Mouse (Mus musculus) hindbrain, embryonic 15.5 days (tissue): ENCODE data around the gene Prss41. TPM values are rescaled to one million over a fixed set of nuclear protein-coding genes. Genes with fewer than 3 reads are reported as not detected.
"Not testable (repeated sequence)": the region's sequence is repeated elsewhere in the genome, so short reads cannot be mapped to it uniquely, and the experiment has no call there.

Source experiments
- ATAC-seq: fragments of 200-750 bp; cut with Nextera tagmentation; 2 replicates; pipeline ENCODE4 v1.8.0; 2017; ENCODE audit warnings: low read depth, moderate number of reproducible peaks, moderate TSS enrichment; ENCODE audit not compliant: low FRiP score
- H3K27ac ChIP-seq: fragments of 300-500 bp; sonication (generic); replicated peaks from 2 replicates; pipeline ENCODE4 v1.5.1; 2015; ENCODE audit warnings: mild to moderate bottlenecking, inconsistent platforms
- H3K27me3 ChIP-seq: fragments of 300-500 bp; sonication (generic); 2 replicates; pipeline ENCODE4 v1.6.1; 2015; ENCODE audit warnings: control low read depth, inconsistent platforms
- H3K36me3 ChIP-seq: fragments of 300-500 bp; sonication (generic); 2 replicates; pipeline ENCODE4 v1.6.1; 2015; ENCODE audit warnings: control low read depth, inconsistent platforms
- H3K4me1 ChIP-seq: fragments of 300-500 bp; sonication (generic); replicated peaks from 2 replicates; pipeline ENCODE4 v1.6.1; 2015; ENCODE audit warnings: control low read depth, inconsistent platforms
- H3K4me2 ChIP-seq: fragments of 300-500 bp; sonication (generic); 2 replicates; pipeline ENCODE4 v1.6.1; 2015; ENCODE audit warnings: moderate library complexity, mild to moderate bottlenecking, inconsistent platforms
- H3K4me3 ChIP-seq: fragments of 300-500 bp; sonication (generic); 2 replicates; pipeline ENCODE4 v1.5.1; 2015; ENCODE audit warnings: mild to moderate bottlenecking, inconsistent platforms
- H3K9ac ChIP-seq: fragments of 300-500 bp; sonication (generic); 2 replicates; pipeline ENCODE4 v1.6.1; 2015; ENCODE audit warnings: inconsistent platforms
- H3K9me3 ChIP-seq: fragments of 300-500 bp; sonication (generic); 2 replicates; pipeline ENCODE4 v1.6.1; 2016; ENCODE audit warnings: control low read depth, inconsistent platforms
- WGBS: fragments of 180-500 bp; shearing (Covaris S2); methylation state at CpG from one replicate; pipeline ENCODE4 v1.1.7; 2015; 5-methylcytosine and 5-hydroxymethylcytosine counted together
- polyA plus RNA-seq: library from polyadenylated mRNA; unstranded; fragments of >200 nt; fragmentation: Nextera tagmentation; extraction: Ambion mirVana; gene quantifications from 2 replicates; pipeline ENCODE4 v1.2.1, GENCODE M21; 2015

The Prss41 gene
- polyA plus RNA-seq: 1.3 and 1.8 TPM in 2 replicates

GRCm38 (mm10) chr17:23843812-23844273 lies at the start of gene Prss41, which contains the start of gene Prss32:
Prss41 (minus strand) TSS chr17:23844172.
Prss32 (plus strand) TSS chr17:23843855.
- no peaks in the 10 kb centered on the region for H3K27me3 ChIP-seq
- H3K4me3 ChIP-seq: 0 out of 2 replicates have a peak within 1 kb of the TSS, but pooled peaks have one; percentile 8
- 12% methylated on average over 19 of the region's 19 CpGs for WGBS

DNA sequence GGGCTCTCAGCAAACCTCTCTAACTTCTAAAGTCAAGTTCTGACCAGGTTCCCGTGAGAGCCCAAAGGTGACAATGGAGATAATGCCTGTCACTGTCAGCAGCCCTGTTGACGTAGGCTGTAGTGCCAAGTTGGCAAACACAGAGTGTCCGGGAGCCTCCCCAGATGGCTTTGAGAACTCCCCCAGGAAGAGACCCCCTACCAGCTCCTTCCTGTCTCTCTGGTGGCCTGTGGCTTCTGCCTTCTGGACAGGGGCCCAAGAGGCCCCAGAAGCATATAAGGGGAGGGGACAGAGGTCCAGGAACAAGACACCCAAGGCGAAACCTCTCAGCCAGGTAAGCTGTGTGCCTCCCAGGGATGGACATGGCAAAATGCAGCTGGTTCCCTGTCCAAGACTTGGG lies 36.6 kb upstream of the Prss41 start, which contains the start of the genes Dcpp1 and Dcpp2:
Gene Dcpp1 (plus strand): TSS at position 301 of the 400 bp plus-strand sequence.
Gene Dcpp2 (plus strand): TSS at position 305 of the 400 bp plus-strand sequence.
- not testable (repeated sequence) for H3K9me3 ChIP-seq, H3K4me2 ChIP-seq, H3K27me3 ChIP-seq, ATAC-seq, H3K27ac ChIP-seq, H3K36me3 ChIP-seq, H3K4me3 ChIP-seq, H3K9ac ChIP-seq, H3K4me1 ChIP-seq
- WGBS: 75% methylated on average over 4 of the region's 4 CpGs

More at GRCm38 (mm10) chr17:23843812-23844273, at the start of gene Prss41, which contains the start of gene Prss32:
- no peak within 1 kb of the TSS for H3K9ac ChIP-seq
- H3K27ac ChIP-seq: no peak within 1 kb of the TSS
- no peaks in the 10 kb centered on the region for H3K4me1 ChIP-seq
- no peaks in the 10 kb centered on the region for H3K36me3 ChIP-seq
- no peaks in the 10 kb centered on the region for H3K9me3 ChIP-seq
- ATAC-seq: no peak
- H3K4me2 ChIP-seq: peak within 1 kb of the TSS; percentile 38

- H3K9me3 ChIP-seq: no peaks in the 10 kb centered on the region
- no peaks in the 10 kb centered on the region for H3K4me1 ChIP-seq
- WGBS: 77% methylated on average over 2 of the region's 2 CpGs
- H3K9ac ChIP-seq: no peak overlapping the region
- peak; percentile 73 for ATAC-seq
- H3K36me3 ChIP-seq: no peaks in the 10 kb centered on the region
- no peak overlapping the region for H3K4me3 ChIP-seq
- H3K27me3 ChIP-seq: no peaks in the 10 kb centered on the region
- no peak overlapping the region for H3K27ac ChIP-seq
- no peak overlapping the region for H3K4me2 ChIP-seq
These were observed 33.2 kb upstream of the Prss41 start for GRCm38 (mm10) chr17:23877166-23877565.

GRCm38 (mm10) chr17:23876741-23877140 lies 32.8 kb upstream of the Prss41 start:
- no peak overlapping the region for H3K9ac ChIP-seq
- H3K4me1 ChIP-seq: no peaks in the 10 kb centered on the region
- 41% methylated on average over 3 of the region's 3 CpGs for WGBS
- peak; percentile 90 for ATAC-seq
- H3K9me3 ChIP-seq: no peaks in the 10 kb centered on the region
- no peak overlapping the region for H3K4me2 ChIP-seq
- H3K36me3 ChIP-seq: no peaks in the 10 kb centered on the region
- H3K27me3 ChIP-seq: no peaks in the 10 kb centered on the region
- 0 out of 2 replicates have a peak overlapping the region, but pooled peaks have one; percentile 4 for H3K27ac ChIP-seq
- no peak overlapping the region for H3K4me3 ChIP-seq

GRCm38 (mm10) chr17:23873884-23874856 lies 30.2 kb upstream of the Prss41 start:
- ATAC-seq: no peak
- Histone ChIP-seq H3K4me3 (no peak overlapping the region), H3K36me3 (no peaks in the 10 kb centered on the region), H3K4me1 (no peaks in the 10 kb centered on the region), H3K27me3 (no peaks in the 10 kb centered on the region), H3K9me3 (no peaks in the 10 kb centered on the region), H3K4me2 (no peak overlapping the region), H3K27ac (no peak overlapping the region), H3K9ac (no peak overlapping the region)
- 48% methylated on average over 8 of the region's 8 CpGs for WGBS

DNA sequence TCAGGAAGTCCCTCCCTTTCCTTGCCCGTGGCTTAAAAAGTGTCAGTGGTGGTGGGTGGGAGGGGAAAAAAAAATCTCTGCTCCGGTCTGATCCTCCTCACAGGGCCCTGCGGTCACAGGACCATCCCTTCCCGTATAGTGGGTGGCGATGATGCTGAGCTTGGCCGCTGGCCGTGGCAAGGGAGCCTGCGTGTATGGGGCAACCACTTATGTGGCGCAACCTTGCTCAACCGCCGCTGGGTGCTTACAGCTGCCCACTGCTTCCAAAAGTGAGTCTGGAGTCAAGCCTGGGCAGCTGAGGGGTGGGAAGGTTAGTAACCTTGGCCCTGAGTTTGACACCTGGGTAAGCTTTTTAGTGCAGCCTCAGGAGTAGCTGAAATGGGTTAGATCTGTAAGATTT lies 24.5 kb upstream of the Prss41 start:
- no peaks in the 10 kb centered on the region for H3K27me3 ChIP-seq
- no peak overlapping the region for H3K9ac ChIP-seq
- H3K36me3 ChIP-seq: no peaks in the 10 kb centered on the region
- no peaks in the 10 kb centered on the region for H3K9me3 ChIP-seq
- no peak overlapping the region for H3K4me2 ChIP-seq
- no peak for ATAC-seq
- H3K4me1 ChIP-seq: no peaks in the 10 kb centered on the region
- H3K4me3 ChIP-seq: no peak overlapping the region
- H3K27ac ChIP-seq: no peak overlapping the region
- WGBS: 90% methylated on average over 11 of the region's 11 CpGs

- no peak within 1 kb of the TSS for H3K4me2 ChIP-seq
- no peaks in the 10 kb centered on the region for H3K36me3 ChIP-seq
- no peak within 1 kb of the TSS for H3K9ac ChIP-seq
- no peak within 1 kb of the TSS for H3K4me3 ChIP-seq
- ATAC-seq: no peak
- no peak within 1 kb of the TSS for H3K27ac ChIP-seq
- 91% methylated on average over 15 of the region's 15 CpGs for WGBS
- no peaks in the 10 kb centered on the region for H3K27me3 ChIP-seq
- H3K9me3 ChIP-seq: no peaks in the 10 kb centered on the region
- no peaks in the 10 kb centered on the region for H3K4me1 ChIP-seq
These were observed 23.8 kb upstream of the Prss41 start, which contains the start of gene Prss21 for GRCm38 (mm10) chr17:23867756-23868155. Prss21 (plus strand) TSS chr17:23868056.

DNA sequence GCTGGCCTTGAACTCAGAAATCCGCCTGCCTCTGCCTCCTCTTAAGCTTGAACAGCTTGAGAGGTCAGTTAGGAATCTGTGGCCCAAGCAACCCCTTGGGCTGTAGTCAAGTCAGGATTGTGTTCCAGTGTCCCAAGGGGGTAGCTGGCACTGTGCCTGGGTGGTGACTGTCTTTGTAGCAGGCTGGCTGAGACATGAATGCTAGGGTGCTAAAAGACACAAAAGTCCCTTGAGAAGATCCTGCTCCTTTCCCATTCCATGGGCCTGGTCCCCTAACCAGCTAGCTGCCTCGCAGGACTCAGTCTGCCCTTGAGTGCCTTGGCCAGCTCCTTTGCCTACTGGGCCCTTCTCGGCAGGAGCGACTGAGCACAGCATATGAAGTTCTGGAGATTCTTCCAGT lies 19.0 kb upstream of the Prss41 start:
- Histone ChIP-seq H3K27me3 (no peaks in the 10 kb centered on the region), H3K4me3 (no peak overlapping the region), H3K9me3 (no peaks in the 10 kb centered on the region), H3K36me3 (no peaks in the 10 kb centered on the region), H3K4me2 (no peak overlapping the region), H3K27ac (no peak overlapping the region), H3K4me1 (no peaks in the 10 kb centered on the region), H3K9ac (no peak overlapping the region)
- 84% methylated on average over 4 of the region's 4 CpGs for WGBS
- no peak for ATAC-seq

DNA sequence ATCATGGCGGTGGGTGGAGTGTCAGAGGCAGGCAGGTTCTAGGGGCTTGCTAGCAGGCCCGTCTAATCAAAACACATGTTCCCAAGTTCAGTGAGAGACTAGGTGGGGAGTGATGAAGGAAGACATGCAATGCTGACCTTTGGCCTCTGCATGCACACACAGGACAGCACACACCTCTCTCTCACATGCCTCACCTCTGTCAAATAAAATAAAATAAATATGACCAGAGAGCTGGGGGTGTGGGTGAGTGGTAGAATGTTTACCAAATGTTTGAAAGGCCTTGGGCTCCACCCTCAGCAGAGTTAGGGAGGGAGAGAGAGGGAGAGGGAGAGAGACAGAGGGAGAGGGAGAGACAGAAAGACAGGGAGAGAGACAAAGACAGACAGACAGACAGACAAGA lies 13.9 kb upstream of the Prss41 start:
- H3K9ac ChIP-seq: no peak overlapping the region
- no peak overlapping the region for H3K4me2 ChIP-seq
- ATAC-seq: no peak
- H3K36me3 ChIP-seq: no peaks in the 10 kb centered on the region
- H3K4me3 ChIP-seq: no peak overlapping the region
- no peaks in the 10 kb centered on the region for H3K9me3 ChIP-seq
- no peaks in the 10 kb centered on the region for H3K4me1 ChIP-seq
- no peak overlapping the region for H3K27ac ChIP-seq
- 95% methylated on average over 2 of the region's 2 CpGs for WGBS
- H3K27me3 ChIP-seq: no peaks in the 10 kb centered on the region

- H3K9ac ChIP-seq: no peak overlapping the region
- no peaks in the 10 kb centered on the region for H3K36me3 ChIP-seq
- ATAC-seq: no peak
- H3K27ac ChIP-seq: no peak overlapping the region
- no peaks in the 10 kb centered on the region for H3K9me3 ChIP-seq
- no peaks in the 10 kb centered on the region for H3K4me1 ChIP-seq
- no peak overlapping the region for H3K4me3 ChIP-seq
- no peak overlapping the region for H3K4me2 ChIP-seq
- H3K27me3 ChIP-seq: no peaks in the 10 kb centered on the region
- WGBS: 88% methylated on average over 6 of the region's 6 CpGs
These were observed 13.2 kb upstream of the Prss41 start for GRCm38 (mm10) chr17:23857193-23857592.

DNA sequence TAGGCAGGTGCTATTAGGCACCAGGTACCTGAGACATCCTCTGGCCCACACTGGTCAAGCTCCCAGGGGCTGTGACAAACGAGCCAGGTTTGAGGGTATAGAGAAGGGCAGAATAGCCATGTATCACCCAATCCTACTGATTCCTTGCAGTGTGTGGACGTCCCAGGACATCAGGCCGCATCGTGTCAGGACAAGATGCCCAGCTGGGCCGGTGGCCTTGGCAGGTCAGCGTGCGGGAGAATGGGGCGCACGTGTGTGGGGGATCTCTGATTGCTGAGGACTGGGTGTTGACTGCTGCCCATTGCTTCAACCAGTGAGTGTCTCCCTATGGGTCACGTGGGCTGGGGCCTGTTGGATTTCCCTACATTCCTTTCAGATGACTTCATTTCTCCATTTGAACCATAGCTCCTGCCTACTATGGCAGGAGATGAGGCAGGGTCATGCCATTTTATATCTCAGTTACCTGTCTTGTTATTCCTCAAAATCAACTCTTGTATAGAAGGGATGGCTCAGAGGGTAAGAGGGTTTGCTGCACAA lies 10.3 kb upstream of the Prss41 start:
- no peak for ATAC-seq
- no peaks in the 10 kb centered on the region for H3K36me3 ChIP-seq
- H3K4me1 ChIP-seq: no peaks in the 10 kb centered on the region
- WGBS: 89% methylated on average over 10 of the region's 10 CpGs
- H3K9ac ChIP-seq: no peak overlapping the region
- no peaks in the 10 kb centered on the region for H3K27me3 ChIP-seq
- H3K4me3 ChIP-seq: no peak overlapping the region
- H3K27ac ChIP-seq: no peak overlapping the region
- H3K4me2 ChIP-seq: no peak overlapping the region
- H3K9me3 ChIP-seq: no peaks in the 10 kb centered on the region

- Histone ChIP-seq H3K27ac (no peak overlapping the region), H3K27me3 (no peaks in the 10 kb centered on the region)
- no peak for ATAC-seq
These were observed 9.3 kb upstream of the Prss41 start for GRCm38 (mm10) chr17:23853292-23853691.

More at GRCm38 (mm10) chr17:23853292-23853691, 9.3 kb upstream of the Prss41 start:
- H3K4me3 ChIP-seq: no peak overlapping the region
- no peak overlapping the region for H3K9ac ChIP-seq
- H3K9me3 ChIP-seq: no peaks in the 10 kb centered on the region
- no peak overlapping the region for H3K4me2 ChIP-seq
- H3K36me3 ChIP-seq: no peaks in the 10 kb centered on the region
- 32% methylated on average over 5 of the region's 5 CpGs for WGBS
- no peaks in the 10 kb centered on the region for H3K4me1 ChIP-seq
